Mouse (Mus musculus): ENCODE results near the gene Eno2. TPM values are rescaled to one million over a fixed set of nuclear protein-coding genes. Genes with fewer than 3 reads are reported as not detected.
"Not testable (repeated sequence)": the region's sequence is repeated elsewhere in the genome, so short reads cannot be mapped to it uniquely, and the experiment has no call there.

Eno2 gene
- polyA plus RNA-seq, 1 experiment from 2014 or later, result 10.5 TPM

DNA sequence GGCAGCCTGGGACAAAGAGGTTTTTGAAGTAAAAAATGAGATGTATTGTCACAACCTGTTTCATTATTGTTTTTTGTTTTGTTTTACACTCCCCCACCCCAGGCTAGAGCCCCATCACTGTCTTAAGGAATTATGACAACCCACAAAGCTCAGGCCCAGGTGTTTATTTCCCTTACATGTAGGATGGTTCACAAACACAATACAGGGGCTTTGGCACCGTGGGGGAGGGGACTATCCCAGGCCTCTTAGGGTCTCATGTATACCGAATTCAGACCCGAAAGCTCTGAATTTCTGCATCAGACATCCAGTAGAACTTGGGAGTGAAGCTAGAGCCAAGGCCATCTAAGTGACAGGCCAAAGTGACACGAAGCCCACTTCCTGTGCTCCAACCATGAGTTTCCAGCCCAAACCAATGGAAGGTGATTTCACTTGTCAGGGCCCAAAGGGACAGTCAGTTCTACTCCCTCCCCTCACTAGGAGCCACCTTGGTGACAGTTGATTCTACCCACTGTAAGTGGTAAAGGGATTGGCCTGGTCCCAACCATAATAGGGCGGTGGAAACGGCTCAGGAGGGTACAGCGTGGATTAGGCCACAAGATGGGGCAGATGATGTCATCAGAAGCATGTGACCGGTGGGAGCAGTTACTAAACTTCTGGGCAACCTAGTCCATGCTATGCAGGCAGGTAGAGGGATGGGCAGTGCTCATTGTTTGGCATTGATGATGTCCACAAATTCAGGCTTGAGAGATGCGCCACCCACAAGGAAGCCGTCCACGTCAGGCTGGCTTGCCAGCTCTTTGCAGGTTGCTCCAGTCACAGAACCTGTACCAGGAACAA is 41.3 kb upstream of the Eno2 start:
- H3K27ac ChIP-seq, result not testable (repeated sequence)
- H3K4me1 ChIP-seq, result peaks cover 67% of the 10 kb centered on the region

DNA sequence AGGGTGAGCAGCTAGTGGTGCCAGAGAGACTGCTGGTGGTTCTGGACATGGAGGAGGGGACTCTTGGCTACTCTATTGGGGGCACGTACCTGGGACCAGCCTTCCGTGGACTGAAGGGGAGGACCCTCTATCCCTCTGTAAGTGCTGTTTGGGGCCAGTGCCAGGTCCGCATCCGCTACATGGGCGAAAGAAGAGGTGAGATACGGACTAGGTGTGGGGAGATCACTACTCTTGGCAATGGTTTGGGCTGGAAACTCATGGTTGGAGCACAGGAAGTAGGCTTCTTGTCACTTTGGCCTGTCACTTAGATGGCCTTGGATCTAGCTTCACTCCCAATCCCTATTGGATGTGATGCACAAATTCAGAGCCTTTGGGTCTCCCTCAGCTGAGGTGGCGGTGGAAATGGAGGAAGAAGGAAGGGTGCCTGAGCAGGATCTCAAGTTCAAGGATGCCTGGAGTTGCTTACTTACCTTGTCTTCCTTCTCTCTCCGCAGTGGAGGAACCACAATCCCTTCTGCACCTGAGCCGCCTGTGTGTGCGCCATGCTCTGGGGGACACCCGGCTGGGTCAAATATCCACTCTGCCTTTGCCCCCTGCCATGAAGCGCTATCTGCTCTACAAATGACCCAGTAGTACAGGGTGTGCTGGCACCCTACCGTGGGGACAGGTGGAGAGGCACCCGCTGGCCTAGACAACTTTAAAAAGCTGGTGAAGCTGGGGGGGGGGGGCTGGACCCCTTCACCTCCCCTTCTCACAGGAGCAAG is 40.5 kb upstream of the Eno2 start:
- H3K4me1 ChIP-seq, result peaks cover 69% of the 10 kb centered on the region
- peak overlapping the region; percentile 85 for H3K27ac ChIP-seq

More for the DNA sequence above, 41.3 kb upstream of the Eno2 start:
- not testable (repeated sequence) for H3K9me3 ChIP-seq; ATAC-seq (ENCODE audit: low FRiP score); H3K27me3 ChIP-seq; H3K9ac ChIP-seq; H3K4me3 ChIP-seq (replicated peaks); H3K4me2 ChIP-seq
- 85% methylated on average over 11 of the region's 11 CpGs for WGBS
- H3K36me3 ChIP-seq (replicated peaks), result peaks cover 33% of the 10 kb centered on the region

DNA sequence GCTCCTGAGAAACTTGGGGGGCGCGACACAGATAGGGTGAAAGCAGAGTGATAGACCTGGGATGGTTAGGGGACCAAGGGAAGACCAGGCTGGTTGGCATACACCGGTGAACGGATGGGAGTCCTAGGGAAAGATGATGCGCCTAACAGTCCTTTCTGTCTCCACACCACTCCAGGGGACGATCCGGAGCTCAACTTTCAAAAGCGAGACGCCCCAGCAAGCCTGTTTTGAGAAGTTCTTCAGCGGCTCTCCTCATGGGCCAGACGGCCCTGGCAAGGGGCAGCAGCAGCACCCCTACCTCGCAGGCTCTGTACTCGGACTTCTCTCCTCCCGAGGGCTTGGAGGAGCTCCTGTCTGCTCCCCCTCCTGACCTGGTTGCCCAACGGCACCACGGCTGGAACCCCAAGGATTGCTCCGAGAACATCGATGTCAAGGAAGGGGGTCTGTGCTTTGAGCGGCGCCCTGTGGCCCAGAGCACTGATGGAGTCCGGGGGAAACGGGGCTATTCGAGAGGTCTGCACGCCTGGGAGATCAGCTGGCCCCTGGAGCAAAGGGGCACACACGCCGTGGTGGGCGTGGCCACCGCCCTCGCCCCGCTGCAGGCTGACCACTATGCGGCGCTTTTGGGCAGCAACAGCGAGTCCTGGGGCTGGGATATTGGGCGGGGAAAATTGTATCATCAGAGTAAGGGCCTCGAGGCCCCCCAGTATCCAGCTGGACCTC is 39.7 kb upstream of the Eno2 start:
- Histone ChIP-seq H3K27ac (peak overlapping the region; percentile 85), H3K4me3 (replicated peaks) (peak overlapping the region; percentile 54), H3K9me3 (no peaks in the 10 kb centered on the region), H3K4me1 (peaks cover 61% of the 10 kb centered on the region), H3K9ac (peak overlapping the region; percentile 71), H3K4me2 (peak overlapping the region; percentile 97), H3K36me3 (replicated peaks) (peaks cover 25% of the 10 kb centered on the region), H3K27me3 (no peaks in the 10 kb centered on the region)
- WGBS, result under 1% methylated on average over 35 of the region's 35 CpGs
- ATAC-seq (ENCODE audit: low FRiP score), result peak; percentile 11; the same call in 1 of the 2 replicates

More for the DNA sequence above, 40.5 kb upstream of the Eno2 start:
- Histone ChIP-seq H3K9ac (peak overlapping the region; percentile 71), H3K9me3 (no peaks in the 10 kb centered on the region), H3K4me2 (peak overlapping the region; percentile 97), H3K36me3 (replicated peaks) (peaks cover 25% of the 10 kb centered on the region), H3K4me3 (replicated peaks) (peak overlapping the region; percentile 54), H3K27me3 (no peaks in the 10 kb centered on the region)
- no peak for ATAC-seq (ENCODE audit: low FRiP score)
- WGBS, result 43% methylated on average over 14 of the region's 14 CpGs

GRCm38 (mm10) chr6:124808358-124809012 is 39.0 kb upstream of the Eno2 start, which contains the start of gene Spsb2:
Spsb2 (plus strand) TSS chr6:124808661.
- H3K4me3 ChIP-seq (replicated peaks), result peak within 1 kb of the TSS; percentile 54
- no peaks in the 10 kb centered on the region for H3K27me3 ChIP-seq
- H3K4me1 ChIP-seq, result peaks cover 60% of the 10 kb centered on the region
- 4% methylated on average over 29 of the region's 29 CpGs for WGBS
- H3K9me3 ChIP-seq, result no peaks in the 10 kb centered on the region
- peak within 1 kb of the TSS; percentile 71 for H3K9ac ChIP-seq
- peak within 1 kb of the TSS; percentile 85 for H3K27ac ChIP-seq
- ATAC-seq (ENCODE audit: low FRiP score), result peak; percentile 51
- H3K4me2 ChIP-seq, result peak within 1 kb of the TSS; percentile 97
- H3K36me3 ChIP-seq (replicated peaks), result peaks cover 25% of the 10 kb centered on the region

DNA sequence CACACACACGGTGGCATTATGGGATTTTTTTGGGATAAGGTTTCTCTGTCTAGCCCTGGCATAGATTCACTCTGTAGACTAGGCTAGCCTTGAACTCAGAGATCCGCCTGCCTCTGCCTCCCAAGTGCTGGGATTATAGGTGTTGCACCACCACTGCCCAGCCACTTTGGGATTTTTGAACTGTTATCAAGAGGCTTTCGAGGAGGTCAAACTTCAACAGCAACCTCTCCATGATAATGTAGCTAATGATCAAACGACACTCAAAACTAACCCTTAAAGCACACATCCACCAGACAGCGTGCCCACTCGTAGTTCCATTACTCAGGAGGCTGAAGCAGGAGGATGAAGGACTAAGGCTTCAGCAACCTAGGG is 38.5 kb upstream of the Eno2 start:
- Histone ChIP-seq H3K4me3 (replicated peaks) (peak overlapping the region; percentile 54), H3K27ac (peak overlapping the region; percentile 85), H3K4me2 (peak overlapping the region; percentile 97), H3K4me1 (peaks cover 56% of the 10 kb centered on the region), H3K27me3 (no peaks in the 10 kb centered on the region), H3K36me3 (replicated peaks) (peaks cover 25% of the 10 kb centered on the region), H3K9me3 (no peaks in the 10 kb centered on the region), H3K9ac (peak overlapping the region; percentile 71; the same call in 1 of the 2 replicates)
- 90% methylated on average over 6 of the region's 6 CpGs for WGBS
- ATAC-seq (ENCODE audit: low FRiP score), result no peak

DNA sequence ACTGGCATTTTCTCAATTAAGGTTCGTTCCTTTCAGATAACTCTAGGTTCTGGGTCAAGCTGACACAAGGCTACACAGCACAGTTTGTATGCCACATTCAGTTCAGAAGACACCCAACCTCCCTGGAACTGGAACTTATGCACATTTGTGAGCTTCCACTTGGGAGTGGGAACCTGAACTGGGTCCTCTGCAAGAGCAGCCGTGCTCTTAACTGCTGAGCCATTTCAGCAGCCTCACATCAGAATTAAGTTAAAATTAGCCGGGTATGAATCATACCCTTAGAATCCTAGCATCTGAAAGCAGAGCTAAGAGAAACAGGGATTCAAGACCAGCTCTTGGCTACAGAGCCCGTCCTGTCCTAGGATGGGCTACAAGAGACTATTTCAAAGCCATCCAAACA is 37.9 kb upstream of the Eno2 start:
- no peak overlapping the region for H3K4me3 ChIP-seq (replicated peaks)
- 0 out of 2 replicates have a peak overlapping the region, but pooled peaks have one; percentile 2 for H3K27ac ChIP-seq
- H3K36me3 ChIP-seq (replicated peaks), result peaks cover 22% of the 10 kb centered on the region
- no peaks in the 10 kb centered on the region for H3K9me3 ChIP-seq
- H3K27me3 ChIP-seq, result no peaks in the 10 kb centered on the region
- WGBS, result 87% methylated on average over 4 of the region's 4 CpGs
- peaks cover 49% of the 10 kb centered on the region for H3K4me1 ChIP-seq
- no peak overlapping the region for H3K9ac ChIP-seq
- ATAC-seq (ENCODE audit: low FRiP score), result no peak
- H3K4me2 ChIP-seq, result no peak overlapping the region

- Histone ChIP-seq H3K4me3 (replicated peaks) (no peak overlapping the region), H3K9me3 (no peaks in the 10 kb centered on the region), H3K36me3 (replicated peaks) (peaks cover 14% of the 10 kb centered on the region), H3K27ac (peak overlapping the region; percentile 88), H3K4me2 (peak overlapping the region; percentile 73), H3K4me1 (peaks cover 42% of the 10 kb centered on the region), H3K27me3 (no peaks in the 10 kb centered on the region), H3K9ac (no peak overlapping the region)
- ATAC-seq (ENCODE audit: low FRiP score), result no peak
- 72% methylated on average over 7 of the region's 7 CpGs for WGBS
Measured at GRCm38 (mm10) chr6:124806446-124807140, 37.1 kb upstream of the Eno2 start.

DNA sequence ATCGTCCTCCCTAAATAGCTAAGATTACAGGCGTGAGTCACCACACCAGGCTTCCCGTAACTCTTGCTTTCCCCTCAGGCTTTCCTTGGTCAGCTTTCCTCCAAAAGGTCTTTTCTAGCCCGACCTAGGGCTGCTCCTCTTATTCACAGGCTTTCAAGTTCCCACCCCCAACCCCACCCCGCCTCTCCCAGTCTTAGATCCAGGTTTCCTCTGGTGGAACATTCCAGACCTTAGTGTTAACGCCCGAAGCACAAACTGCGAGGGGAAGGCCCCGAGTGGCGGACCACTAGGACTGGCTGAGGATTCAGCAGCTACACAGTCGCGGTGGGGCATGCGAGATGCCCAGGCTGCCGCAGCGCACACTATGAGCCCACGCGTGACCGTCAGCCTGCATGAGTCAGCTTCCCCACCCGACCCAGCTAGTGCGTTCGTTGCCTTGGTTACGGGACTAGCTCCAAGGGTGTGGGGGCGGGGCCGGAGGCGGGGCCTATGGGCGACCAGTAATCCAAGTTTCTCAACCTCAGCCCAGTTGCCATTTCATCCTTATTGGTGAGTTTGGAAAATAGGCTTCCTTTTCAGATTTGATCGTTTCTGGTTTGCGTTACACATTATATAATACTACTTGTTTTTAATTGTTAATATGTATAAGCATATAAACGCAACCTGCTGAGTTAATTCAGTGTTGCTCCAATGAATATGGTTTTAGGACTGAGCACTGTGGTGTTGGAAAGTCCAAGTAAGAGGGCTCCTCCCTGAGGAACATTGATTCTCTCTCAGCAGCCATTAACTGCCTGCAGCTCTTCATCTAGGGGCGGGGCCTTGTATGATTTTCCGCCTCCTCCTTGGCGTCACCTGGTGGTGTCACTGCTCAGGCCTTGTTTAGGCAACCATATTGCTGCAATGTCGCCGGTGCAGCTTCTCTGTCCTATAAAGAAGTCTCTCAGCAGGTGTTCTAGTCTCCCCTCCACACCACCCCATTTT is 36.2 kb upstream of the Eno2 start:
- Histone ChIP-seq H3K4me1 (peaks cover 41% of the 10 kb centered on the region), H3K27ac (peak overlapping the region; percentile 88), H3K27me3 (no peaks in the 10 kb centered on the region), H3K4me2 (peak overlapping the region; percentile 73), H3K9ac (peak overlapping the region; percentile 60), H3K9me3 (no peaks in the 10 kb centered on the region), H3K36me3 (replicated peaks) (peaks cover 5% of the 10 kb centered on the region; the same call in 1 of the 2 replicates), H3K4me3 (replicated peaks) (peak overlapping the region; percentile 43)
- 1% methylated on average over 34 of the region's 34 CpGs for WGBS
- peak; percentile 84 for ATAC-seq (ENCODE audit: low FRiP score)

- Histone ChIP-seq H3K9ac (no peak overlapping the region), H3K27me3 (no peaks in the 10 kb centered on the region), H3K36me3 (replicated peaks) (no peaks in the 10 kb centered on the region), H3K4me2 (no peak overlapping the region), H3K27ac (no peak overlapping the region), H3K4me1 (peaks cover 29% of the 10 kb centered on the region), H3K9me3 (no peaks in the 10 kb centered on the region), H3K4me3 (replicated peaks) (no peak overlapping the region)
- no peak for ATAC-seq (ENCODE audit: low FRiP score)
- 86% methylated on average over 3 of the region's 3 CpGs for WGBS
Measured at GRCm38 (mm10) chr6:124804341-124804740, 34.9 kb upstream of the Eno2 start.

DNA sequence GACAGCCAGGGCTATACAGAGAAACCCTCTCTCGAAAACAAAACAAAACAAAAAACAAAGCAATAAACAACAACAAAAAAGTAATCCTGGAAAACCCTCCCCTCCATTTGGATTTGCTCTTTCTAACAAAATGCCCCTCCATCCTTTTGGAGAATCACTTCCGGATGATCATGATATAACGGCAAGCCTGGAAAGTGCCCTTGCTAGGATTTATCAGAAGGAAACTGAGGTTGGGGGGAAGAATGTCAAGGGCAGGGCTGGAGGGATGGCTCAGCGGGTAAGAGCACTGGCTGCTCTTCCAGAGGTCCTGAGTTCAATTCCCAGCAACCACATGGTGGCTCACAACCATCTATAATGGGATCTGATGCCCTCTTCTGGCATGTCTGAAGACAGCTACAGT is 34.2 kb upstream of the Eno2 start:
- whole genome bisulfite sequencing, result 99% methylated on average over 4 of the region's 4 CpGs
- peaks cover 22% of the 10 kb centered on the region for H3K4me1 ChIP-seq
- H3K36me3 ChIP-seq (replicated peaks); H3K27me3 ChIP-seq; ATAC-seq (ENCODE audit: low FRiP score); H3K27ac ChIP-seq; H3K4me3 ChIP-seq (replicated peaks); H3K4me2 ChIP-seq; H3K9me3 ChIP-seq; H3K9ac ChIP-seq: not testable (repeated sequence)

Data from forebrain, embryonic 12.5 days (tissue).